Mouse (Mus musculus) CH12.LX (cell line): ENCODE results near the gene Gm14085.

Source experiments
- BHLHE40 ChIP-seq: IDR thresholded peaks from 2 replicates; pipeline ENCODE4 v1.6.1; 2011; ENCODE audit warnings: mild to moderate bottlenecking, low read depth, low read length, improper control_type of control experiment
- CHD2 ChIP-seq: IDR thresholded peaks from 2 replicates; pipeline ENCODE4 v1.6.1; 2011; ENCODE audit warnings: low read length, improper control_type of control experiment
- CTCF ChIP-seq, 2 experiments: IDR thresholded peaks in 1 of 2; conservative IDR thresholded peaks in 1 of 2; 2 replicates each; pipeline ENCODE4 v1.5.1; 2011 to 2012; ENCODE audit warnings: low read depth in 2 of 2, low read length in 2 of 2, improper control_type of control experiment in 1 of 2, inconsistent platforms in 1 of 2, mild to moderate bottlenecking in 1 of 2, moderate library complexity in 1 of 2
- EP300 ChIP-seq: IDR thresholded peaks from 2 replicates; pipeline ENCODE4 v1.6.1; 2011; ENCODE audit warnings: low read length, improper control_type of control experiment
- MAX ChIP-seq: IDR thresholded peaks from 2 replicates; pipeline ENCODE4 v1.6.1; 2011; ENCODE audit warnings: low read length, improper control_type of control experiment
- MAZ ChIP-seq: IDR thresholded peaks from 2 replicates; pipeline ENCODE4 v1.6.1; 2012; ENCODE audit warnings: low read depth, mild to moderate bottlenecking, inconsistent platforms, low read length, improper control_type of control experiment, moderate library complexity
- MYC ChIP-seq: IDR thresholded peaks from 2 replicates; pipeline ENCODE4 v1.6.1; 2011; ENCODE audit warnings: low read depth, mild to moderate bottlenecking, improper control_type of control experiment, low read length
- POLR2A ChIP-seq: IDR thresholded peaks from 2 replicates; pipeline ENCODE4 v1.6.1; 2011; ENCODE audit warnings: low read depth, mild to moderate bottlenecking, improper control_type of control experiment, low read length
- TBP ChIP-seq: conservative IDR thresholded peaks from 2 replicates; pipeline ENCODE4 v1.6.1; 2011; ENCODE audit warnings: low read depth, low read length, improper control_type of control experiment
- USF2 ChIP-seq: conservative IDR thresholded peaks from 2 replicates; pipeline ENCODE4 v1.6.1; 2011; ENCODE audit warnings: low read depth, low read length, improper control_type of control experiment
- ZMIZ1 ChIP-seq: IDR thresholded peaks from 2 replicates; pipeline ENCODE4 v1.6.1; 2012; ENCODE audit warnings: low read depth, mild to moderate bottlenecking, inconsistent platforms, low read length, improper control_type of control experiment

- TF ChIP-seq CTCF (conservative IDR thresholded peaks at IDR 0.05 in 1 of 2, IDR thresholded peaks at IDR 0.05 in 1 of 2; ENCODE audit: low read depth in 2 of 2, low read length in 2 of 2), result no peak
- TF ChIP-seq EP300, result no peak
- no peak for TF ChIP-seq ZMIZ1
- no peak for TF ChIP-seq POLR2A
- TF ChIP-seq MAX, result no peak
- TF ChIP-seq TBP, result no peak
- no peak for TF ChIP-seq USF2
- TF ChIP-seq BHLHE40, result no peak
- no peak for TF ChIP-seq CHD2
- TF ChIP-seq MAZ, result no peak
- TF ChIP-seq MYC, result no peak
These were observed 49.9 kb downstream of the Gm14085 start for GRCm38 (mm10) chr2:122534671-122535070.
